Mouse (Mus musculus) adrenal gland, adult 2 months (tissue): ENCODE results near the gene Polr2l. TPM values are rescaled to one million over a fixed set of nuclear protein-coding genes. Genes with fewer than 3 reads are reported as not detected.

Experiments used
- DNase-seq: peaks from one replicate; pipeline ENCODE4 v3.0.0; 2021
- polyA plus RNA-seq: library from polyadenylated mRNA; depleted of rRNA; stranded (reverse); fragments of >200 nt; gene quantifications from 2 replicates; pipeline ENCODE4 v1.2.3, GENCODE M21; 2012
- total RNA-seq, 2 experiments: library from RNA; stranded (reverse); gene quantifications; 2 replicates each; pipeline ENCODE4 v1.2.3; 2021

The Polr2l gene
- total and polyA plus RNA-seq, 3 experiments = 68.5 to 140 (median 84.4) TPM

DNA sequence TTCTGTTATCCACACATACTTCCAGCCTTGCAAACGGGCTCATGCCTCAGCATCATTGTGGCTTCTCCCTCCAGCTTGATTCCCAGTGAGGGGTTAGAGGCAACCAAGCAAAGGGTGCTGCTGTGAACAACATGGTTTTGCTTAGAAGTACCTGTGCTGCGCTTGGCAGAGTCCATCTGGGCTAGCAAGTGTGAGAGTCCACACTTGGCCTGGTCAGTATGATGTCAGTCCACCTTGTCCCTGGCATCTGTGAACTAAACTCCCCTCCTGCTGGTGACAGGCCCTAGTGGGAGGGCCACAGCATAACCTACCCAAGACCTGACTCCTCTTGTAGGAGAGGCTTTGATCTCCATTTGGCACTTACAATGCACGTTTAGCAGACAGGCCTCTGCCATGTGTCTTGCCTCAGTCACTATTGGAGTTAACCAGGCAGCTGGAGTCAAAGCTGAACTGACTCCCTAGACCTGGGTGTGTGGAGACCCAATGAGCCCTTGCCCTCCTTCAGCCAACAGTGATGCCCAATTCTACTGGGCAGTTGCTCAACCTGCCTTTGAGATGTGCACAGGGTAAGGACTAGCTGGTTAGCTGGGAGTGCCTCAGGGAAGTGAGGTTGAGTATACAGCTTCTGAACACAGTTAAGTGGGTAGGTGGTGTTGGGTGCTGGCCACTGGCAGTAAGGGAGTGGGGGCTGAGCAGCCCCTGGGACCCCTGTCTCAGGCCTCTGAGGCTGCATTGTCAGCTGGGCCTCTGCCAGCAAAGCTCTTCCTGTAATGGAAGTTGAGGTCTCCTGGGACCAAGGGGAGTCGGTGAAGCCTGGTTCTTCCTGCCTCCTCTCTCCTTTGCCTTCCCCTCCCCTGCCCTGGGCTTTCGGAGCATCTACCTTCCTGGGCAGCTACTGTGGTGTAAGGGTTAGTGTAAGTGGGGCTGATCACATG is 9.5 kb upstream of the Polr2l start:
- no peak for DNase-seq

DNA sequence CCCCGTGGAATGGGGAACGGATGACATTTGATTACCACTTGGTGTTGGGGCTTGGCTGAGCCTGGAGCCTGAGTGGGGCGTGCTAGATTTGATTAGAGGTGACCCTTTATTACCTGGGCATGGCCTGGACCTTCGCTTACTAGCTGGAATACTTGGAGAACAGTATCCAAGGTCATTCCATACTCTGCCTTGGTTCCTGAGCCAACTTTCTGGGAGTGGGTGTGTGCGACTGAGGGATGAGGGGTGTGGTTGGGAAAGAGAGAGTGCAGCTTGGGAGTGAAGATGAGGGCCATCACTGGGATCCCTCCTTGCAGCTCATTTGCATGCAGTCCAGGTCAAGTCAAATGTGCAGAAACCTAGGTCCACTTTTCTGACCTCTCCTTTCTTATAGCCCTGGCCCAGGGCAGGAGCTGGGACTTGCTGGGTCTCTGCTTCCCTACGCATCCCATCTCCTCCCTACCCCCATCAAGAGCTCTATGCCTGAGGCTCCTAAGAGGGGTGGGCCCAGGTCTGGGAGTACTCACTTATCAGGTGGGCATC is 8.3 kb upstream of the Polr2l start:
- no peak for DNase-seq

DNA sequence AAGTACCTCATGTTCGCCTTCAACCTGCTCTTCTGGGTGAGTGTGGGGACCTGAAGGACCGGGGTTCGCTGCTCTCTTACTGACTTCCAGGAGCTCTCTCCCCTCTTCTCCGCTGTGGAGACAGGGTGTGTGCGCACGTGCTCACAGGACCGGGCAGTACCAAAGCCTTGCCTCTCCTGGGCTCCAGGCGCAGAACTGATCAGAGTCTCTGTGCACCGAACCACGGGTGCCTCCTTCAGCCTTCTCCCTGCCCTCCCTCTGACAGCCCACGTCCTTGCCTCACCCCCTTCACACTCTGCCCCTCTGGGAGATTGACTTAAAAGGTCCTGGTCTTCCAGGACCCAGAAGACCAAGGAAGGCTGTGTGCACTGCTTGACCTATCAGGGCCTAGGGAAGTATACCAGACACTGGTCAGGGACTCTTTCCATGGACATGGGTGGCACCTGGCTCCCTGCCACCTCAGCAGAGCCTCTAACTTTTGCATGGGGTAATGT is 7.6 kb upstream of the Polr2l start:
- DNase-seq = no peak

DNA sequence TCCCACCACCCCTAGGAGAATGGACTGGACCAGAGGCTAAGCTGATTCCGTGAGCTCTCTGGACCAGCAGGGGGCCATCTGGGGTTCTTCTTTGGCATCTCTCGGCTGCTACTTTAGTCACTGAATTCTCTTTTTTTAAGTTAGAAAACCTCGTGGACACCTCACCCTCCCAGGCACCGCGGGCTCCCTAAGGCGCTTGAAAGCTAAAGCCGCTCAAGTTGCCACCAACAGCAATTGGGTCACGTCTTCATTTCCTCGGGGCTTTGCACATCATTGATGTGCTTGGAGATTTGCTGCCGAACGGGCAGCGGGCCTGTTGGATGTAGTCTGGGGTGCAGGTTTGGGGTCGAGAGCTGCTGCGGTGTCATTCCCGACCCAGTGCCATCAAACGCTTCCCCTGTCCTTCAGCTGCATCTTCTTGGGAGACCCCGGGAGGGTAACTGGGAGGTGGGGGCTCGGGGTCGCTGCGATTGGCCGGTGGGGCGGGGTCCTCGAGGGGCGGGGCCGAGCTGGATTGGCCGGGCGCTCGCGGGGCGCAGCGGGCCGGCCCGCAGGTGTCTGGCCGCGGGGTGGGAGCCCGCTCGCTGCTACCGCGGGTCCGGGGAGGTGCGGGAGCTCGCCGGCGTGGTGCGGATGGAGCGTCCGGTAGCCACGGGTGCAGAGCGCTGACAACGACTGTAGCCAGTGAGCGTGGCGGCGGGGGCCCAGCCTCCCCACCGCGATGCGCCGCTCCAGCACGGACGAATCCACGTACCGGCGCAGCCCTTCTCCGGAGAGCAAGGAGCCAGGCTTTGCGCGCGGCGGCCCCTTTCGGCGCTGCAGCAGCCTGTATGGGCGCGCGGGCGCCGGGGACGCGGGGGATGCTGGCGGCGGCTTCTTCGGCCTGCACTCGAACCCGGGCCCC is 6.8 kb upstream of the Polr2l start:
- peak; percentile 65 for DNase-seq

DNA sequence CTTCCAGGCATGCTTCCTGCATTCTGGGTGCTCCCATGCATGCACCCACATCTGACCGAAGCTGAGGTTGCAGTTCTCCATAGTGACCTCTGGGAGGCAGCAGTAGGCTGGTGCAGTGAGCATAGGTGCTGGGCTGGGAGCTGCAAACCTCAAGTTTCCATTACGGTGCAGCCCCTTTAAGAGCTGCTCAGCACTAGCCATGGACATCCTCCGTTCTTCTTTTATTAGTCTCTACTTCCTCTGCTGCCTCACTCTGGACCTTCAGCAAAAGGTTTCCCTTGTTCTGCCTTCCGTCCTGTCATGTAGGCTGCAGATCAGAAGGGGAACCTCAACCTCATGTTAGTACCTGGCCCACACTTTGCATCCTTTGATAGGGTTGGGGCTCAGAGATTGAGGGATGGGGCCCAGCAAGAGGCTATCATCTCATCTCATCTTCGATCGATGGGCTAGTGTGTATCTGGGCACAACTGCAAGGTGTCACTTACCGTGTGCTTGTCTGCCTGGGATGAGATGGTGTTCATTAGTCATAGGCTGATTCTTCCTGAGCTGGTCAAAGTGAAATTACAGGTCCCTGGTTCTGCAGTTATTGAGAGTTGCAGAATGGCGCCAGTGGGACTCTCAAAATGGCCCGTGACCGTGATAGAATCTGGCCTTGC is 6.0 kb upstream of the Polr2l start:
- DNase-seq = peak; percentile 67

DNA sequence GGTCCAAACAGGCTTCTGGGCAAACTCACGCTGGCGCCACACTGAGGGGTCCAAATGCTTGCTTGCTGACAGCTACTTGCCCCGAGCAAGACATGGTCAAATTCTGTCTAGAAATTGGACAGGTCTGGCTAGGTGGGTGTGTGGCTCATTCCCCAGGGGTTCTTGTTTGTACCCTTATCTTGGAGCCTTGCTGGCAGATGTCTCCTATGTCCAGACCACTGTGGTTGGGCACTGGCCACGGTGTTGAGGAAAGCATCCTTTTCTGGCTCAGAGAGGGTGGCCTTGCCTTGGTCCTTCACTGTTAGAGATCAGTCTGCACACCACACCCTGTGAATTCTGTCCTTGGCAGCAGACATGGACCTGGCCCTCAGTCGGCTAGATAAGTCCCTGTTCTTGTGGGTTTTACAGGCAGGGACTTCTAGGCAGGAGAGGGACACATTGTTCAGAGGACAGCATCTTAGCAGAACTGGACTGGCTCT is 3.4 kb upstream of the Polr2l start:
- peak; percentile 71 for DNase-seq

DNA sequence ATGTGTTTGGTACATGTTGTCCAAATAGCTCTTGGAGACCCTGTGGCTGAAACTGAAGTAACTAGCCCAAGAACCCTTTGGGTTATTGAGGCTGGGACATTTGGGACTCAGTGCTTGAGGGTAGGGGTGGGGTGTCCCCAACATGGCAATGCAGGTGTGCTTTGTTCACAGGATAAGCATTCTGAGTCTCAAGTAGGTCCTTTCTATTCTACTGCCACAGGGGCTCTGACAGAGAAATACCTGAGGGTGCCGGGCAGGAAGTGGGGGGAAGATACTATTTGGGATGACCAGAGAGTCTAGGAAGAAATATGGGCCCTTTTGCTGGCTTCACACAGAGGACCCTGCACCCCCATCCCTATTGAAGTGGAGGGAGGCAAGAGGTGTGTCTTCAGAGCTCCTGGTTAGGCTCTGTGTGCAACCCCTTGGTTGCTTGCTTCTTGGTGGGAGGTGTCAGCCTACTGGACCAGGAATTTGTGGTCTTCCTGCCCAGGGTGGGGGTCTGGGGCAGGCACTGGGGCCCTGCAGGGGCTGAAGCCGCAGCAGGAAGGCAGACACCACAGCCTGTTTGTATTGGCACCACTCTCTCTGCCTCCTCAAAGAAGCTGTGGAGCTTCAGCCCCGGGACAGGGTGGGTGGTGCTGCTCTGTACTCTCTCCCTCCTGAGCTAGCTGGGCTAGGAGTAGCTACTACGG is 2.8 kb upstream of the Polr2l start:
- peak; percentile 40 for DNase-seq

DNA sequence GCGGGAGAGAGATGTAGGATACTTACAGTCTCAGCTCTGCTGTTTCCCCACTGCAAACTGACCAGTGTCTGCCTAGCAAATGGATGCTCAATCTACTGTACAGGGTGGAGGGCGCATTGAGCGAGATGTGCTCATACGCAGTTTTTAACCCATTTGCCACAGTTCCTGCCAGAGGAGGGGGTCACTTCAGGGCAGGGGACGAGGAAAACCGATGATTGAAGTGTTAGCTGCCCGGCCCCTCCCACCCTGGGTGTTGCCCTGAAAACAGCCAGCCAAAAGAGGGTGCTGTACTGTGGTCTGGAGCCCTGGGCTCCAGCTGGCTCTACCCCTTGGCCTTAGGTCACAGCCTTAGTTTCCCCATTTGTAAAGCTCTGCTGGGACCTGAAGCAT is 2.0 kb upstream of the Polr2l start:
- peak; percentile 62 for DNase-seq

DNA sequence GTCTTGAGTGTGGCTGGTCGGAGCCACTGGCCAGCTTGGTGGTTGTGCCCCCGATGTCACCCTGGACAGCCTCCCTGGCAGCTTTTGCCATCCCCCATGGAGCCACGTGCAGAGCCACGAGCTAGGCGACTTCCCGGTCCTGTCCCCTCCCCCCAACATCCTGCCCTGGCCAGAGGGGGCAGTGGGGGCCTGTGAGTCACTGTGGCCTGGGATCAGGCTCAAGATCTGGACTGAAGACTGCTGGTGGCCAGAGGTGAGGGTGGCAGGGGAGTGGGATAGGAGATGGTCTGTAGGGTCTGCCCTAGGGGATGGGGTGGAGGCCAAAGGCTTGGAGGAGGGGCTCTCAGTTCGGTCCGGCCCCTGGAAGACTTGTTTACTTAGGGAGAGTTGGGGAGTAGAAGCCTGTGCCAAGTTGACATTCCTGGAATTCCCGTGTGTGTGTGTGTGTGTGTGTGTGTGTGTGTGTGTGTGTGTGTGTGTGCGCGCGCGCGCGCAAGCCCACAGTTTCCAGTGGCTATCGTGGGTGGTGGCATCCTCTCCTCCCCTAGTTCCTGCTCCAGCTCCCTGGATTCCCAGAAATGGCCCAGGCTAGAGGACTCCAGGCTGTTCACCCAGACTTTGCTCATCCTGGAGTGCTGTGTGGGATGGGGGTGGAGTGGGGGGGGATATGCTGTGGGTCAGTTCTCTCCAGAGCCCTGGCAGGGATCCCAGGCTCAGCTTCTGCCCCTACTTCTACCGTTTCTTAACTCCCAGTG is 1.5 kb upstream of the Polr2l start:
- DNase-seq = peak; percentile 95

DNA sequence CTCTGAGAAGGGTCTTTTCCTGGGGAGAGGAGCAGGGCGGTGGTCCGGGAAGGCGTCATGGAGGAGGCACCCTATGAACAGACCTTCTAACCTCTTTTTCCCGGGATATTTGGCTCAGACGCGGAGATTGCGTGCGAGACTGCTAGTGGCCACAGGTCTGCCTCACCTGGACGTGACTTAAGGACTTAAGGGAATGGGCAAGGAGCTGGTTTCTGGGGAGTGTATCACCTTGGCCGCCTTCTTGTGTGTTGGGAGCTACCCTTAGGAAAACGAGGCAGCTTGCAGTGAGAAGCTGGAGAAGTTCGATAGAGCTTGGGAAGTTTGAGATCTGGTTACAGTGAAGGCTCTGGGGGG is 850 bp upstream of the Polr2l start:
- DNase-seq = no peak

DNA sequence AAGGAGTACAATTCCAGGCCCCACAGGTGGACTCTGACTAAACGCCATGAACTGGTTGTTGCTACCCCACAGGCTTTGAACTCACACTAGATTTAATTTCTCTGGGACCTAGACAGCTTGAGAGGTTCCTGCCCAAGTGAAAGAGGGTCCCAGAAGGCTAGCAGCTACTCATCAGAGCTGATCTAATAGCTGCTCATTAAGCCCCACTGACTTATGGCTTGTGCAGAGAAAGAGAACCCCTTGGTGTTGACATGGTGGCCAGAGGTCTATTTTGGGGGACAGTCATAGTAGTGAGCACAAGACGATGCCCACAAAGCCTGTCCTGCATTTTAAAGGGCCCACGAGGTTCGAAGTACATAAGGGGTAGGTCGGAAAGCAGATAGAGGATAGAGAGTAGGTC is 772 bp downstream of the Polr2l start:
- peak; percentile 27 for DNase-seq

DNA sequence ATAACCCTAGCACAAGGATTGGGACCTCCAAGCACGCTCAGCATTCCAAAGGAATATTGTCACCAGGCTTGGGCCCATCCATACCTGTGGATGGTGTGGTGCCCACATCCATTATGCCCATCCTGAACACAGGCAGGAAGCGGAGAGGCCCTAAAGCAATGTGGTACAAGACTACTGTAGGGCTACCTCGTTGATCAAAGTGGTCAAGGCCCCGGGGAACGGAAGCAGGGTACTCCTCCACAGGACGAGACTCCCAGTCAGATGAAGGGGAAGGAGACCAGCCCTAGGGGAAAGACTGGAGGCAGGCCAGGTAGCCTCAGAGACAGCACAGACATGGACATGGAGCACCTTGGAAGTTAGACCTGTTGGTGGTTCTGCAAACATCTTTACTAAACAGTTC is 2.2 kb downstream of the Polr2l start:
- DNase-seq = peak; percentile 26

DNA sequence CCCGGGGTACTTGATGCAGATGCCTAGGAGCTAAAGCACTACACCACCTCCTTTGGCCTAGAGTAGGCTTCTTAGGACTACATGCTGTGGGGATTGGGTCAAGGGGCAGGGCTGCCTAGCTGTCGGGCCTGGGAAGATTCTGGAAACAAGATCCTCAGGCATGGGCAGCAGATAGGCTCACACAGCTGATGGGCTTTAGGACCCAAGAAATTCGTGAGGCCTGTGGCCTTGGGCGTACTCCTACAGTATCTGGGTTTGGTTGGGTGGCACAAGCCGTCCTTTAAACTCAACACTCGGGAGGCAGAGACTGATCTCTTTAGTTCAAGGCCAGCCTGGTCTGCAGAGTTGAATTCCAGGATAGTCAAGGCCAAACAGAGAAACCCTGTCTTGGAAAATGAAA is 2.7 kb downstream of the Polr2l start:
- peak; percentile 68 for DNase-seq

DNA sequence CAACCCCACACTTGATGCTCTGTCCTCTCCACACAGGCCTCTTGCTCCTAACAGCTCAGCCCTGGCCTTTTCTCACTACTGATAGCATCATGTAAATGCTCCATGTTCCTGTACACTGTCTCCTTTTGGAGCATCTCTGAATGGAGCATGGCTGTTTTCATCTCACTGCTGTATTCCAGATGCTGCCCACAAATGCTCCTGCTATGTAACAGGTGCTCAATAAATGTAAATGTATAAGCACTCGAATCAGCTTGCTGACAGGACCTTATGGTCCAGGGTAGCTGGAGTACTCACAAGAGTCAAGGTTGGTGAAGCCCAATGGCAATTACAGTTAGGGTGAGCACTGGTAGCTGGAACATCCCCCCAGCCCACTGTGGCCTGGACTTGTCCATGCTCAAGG is 3.7 kb downstream of the Polr2l start:
- DNase-seq = no peak

DNA sequence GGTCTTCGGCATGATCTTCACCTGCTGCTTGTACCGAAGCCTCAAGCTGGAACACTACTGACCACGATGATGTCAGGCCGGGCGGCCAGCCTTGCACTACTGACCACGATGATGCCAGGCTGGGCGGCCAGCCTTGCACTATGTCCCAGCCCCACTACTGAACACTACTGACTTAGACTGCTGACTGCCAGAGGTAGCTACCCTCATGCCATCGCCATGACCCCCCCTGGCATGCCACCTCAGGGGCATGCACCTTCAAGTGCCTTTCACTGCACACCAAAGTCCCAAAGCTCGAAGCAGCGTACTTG is 4.3 kb downstream of the Polr2l start:
- DNase-seq = no peak

DNA sequence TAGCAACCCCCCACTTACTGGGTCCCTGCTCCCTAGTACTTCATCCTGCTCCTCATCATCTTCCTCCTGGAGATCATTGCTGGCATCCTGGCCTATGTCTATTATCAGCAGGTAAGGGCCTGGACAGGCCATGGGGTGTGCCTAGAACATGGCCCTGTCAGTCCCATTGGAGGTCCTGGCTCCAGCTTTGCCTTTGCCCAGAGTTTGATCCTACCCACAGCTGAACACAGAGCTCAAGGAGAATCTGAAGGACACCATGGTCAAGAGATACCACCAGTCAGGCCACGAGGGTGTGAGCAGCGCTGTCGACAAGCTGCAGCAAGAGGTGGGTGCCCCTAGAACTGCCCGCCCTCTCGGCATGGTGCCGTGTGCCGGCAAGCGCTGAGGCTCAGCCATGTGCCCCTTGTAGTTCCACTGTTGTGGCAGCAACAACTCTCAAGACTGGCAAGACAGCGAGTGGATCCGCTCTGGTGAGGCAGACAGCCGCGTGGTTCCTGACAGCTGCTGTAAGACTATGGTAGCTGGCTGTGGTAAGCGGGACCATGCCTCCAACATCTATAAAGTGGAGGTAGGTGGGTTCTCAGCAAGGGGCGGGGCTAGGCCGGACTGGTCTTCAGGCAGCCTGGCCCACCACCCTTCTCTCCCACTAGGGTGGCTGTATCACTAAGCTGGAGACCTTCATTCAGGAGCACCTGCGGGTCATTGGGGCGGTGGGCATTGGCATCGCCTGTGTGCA is 4.9 kb downstream of the Polr2l start:
- DNase-seq = peak; percentile 33

DNA sequence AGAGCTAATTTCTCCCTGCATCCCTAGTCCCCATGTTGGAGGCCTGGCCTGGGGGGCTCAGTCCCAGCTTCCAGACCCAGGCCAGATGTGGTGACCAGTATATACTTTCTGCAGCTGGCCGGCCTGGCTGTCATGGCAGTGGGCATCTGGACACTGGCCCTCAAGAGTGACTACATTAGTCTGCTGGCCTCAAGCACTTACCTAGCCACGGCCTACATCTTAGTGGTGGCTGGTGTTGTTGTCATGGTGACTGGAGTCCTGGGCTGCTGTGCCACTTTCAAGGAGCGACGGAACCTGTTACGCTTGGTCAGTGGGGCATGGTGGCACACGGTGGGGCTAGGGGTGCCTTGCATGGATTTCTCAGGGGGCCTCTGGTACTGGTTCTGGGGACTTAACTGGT is 5.6 kb downstream of the Polr2l start:
- DNase-seq = no peak

DNA sequence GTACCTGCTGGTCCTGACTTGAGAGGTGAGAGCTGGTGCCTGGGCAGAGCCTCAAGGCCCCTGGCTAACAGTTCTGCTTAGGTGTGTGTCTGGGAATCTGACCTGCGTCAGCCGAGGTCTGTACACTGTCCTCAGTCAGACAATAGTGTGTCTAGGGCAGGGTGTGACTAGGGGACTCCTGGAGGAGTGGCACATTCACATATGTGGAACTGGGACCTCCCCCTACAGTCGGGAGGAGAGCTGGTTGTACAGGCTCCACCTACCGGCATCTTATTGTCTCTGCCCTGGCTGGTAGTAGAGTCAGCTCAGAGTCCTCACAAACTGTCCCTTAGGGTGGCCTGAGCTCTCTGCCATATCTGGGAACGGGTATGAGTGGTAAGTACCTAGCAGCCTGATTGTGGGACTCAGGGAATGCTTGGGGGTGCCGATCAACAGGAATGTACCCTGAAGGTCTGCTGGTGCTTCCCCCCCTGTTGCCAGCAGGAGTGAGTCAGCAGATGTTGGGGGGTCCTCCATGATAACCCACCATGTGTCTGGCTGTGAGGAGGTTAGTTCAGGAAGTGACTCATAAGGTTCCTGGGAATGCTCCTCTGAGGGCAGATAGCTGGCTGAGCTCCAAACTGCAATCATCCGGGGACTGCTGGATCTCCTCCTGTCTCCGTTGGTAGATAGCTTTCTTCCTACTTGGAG is 6.3 kb downstream of the Polr2l start:
- DNase-seq = peak; percentile 89

DNA sequence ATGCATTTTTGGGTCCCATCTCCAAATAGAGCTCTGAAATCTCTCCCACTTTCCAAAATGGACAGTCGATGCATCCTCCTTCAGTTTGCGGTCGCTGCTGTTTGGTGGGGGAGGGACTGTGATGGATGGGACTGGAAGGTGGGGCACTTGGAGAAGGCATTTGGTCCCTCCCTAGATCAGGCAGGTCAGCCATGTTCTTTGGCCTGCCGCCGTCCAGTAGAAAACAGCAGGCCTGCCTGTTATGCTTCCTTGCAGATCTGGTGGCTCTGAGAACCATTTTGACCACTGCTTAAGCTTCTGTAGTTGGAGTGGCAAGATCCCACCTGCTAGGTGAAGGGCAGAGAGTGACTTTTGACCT is 6.8 kb downstream of the Polr2l start:
- peak; percentile 67 for DNase-seq
